Mouse (Mus musculus) liver, postnatal 0 days (tissue): Measurements from ENCODE around the gene Wdr60.

Experiments used
- CTCF ChIP-seq: sonication (generic); IDR thresholded peaks from 2 replicates; pipeline ENCODE4 v1.5.1; 2016; ENCODE audit warnings: antibody characterized with exemption, low read depth
- EP300 ChIP-seq: IDR thresholded peaks from 2 replicates; pipeline ENCODE4 v1.6.1; 2016; ENCODE audit warnings: antibody characterized with exemption, low read depth, mild to moderate bottlenecking

DNA sequence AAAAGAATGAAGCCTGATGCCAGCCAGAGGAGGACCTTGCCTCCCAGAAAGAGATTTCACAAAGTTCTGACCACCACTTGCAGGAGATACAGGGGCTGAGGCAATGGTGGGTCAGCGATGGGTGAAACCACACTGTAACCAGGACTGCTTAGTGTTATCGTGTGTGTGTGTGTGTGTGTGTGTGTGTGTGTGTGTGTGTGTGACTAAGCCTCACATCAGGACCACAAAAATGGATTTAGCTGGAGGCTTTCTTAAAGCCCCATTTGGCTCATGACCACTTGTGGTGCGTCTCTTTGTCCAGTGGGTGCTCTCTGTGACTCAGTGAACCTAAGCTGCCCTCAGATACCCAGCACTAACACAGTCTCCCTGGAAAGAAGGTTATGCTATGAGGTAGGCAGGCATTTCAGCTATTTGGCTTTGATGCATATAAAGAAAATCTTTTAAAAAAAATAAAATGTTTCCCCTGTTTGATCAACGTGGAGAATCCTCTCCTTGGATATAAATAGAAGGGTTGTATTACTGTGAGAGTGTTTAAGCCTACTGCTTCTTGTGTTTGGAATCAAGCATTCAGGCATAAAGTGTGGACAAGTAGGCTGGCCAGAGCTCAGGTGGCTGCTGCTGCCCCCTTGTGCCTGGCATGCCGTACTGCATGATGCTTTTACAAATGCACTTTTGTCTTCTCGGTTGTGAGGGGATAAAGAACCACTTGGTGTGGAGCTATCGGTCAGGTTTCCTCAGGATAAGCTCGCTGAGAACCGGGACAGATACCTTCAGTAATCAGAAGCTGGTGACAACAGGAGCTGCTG lies 60.4 kb downstream of the Wdr60 start:
- TF ChIP-seq CTCF (peak; percentile 90), EP300 (no peak)
